Mouse (Mus musculus): ENCODE measurements around the gene Syce1l. TPM values are rescaled to one million over a fixed set of nuclear protein-coding genes. Genes with fewer than 3 reads are reported as not detected.
A peak's percentile ranks its signal among the peaks of the same experiment; 100 is the strongest.

Syce1l gene
- polyA plus RNA-seq, 1 experiment from 2014 or later = 0.23 TPM

GRCm38 (mm10) chr8:113653151-113653550 is 10.1 kb downstream of the Syce1l start:
- Histone ChIP-seq H3K4me2 (no peak overlapping the region), H3K27ac (replicated peaks) (no peak overlapping the region), H3K4me1 (no peaks in the 10 kb centered on the region), H3K9me3 (replicated peaks) (no peaks in the 10 kb centered on the region), H3K4me3 (replicated peaks) (no peak overlapping the region), H3K36me3 (no peaks in the 10 kb centered on the region), H3K27me3 (replicated peaks) (no peaks in the 10 kb centered on the region), H3K9ac (replicated peaks) (no peak overlapping the region)
- WGBS = 62% methylated on average over 4 of the region's 4 CpGs
- no peak for ATAC-seq (ENCODE audit: low FRiP score)

GRCm38 (mm10) chr8:113656154-113656553 is 13.1 kb downstream of the Syce1l start:
- no peak overlapping the region for H3K27ac ChIP-seq (replicated peaks)
- no peaks in the 10 kb centered on the region for H3K4me1 ChIP-seq
- H3K4me3 ChIP-seq (replicated peaks) = no peak overlapping the region
- no peaks in the 10 kb centered on the region for H3K9me3 ChIP-seq (replicated peaks)
- no peak overlapping the region for H3K9ac ChIP-seq (replicated peaks)
- H3K27me3 ChIP-seq (replicated peaks) = no peaks in the 10 kb centered on the region
- H3K36me3 ChIP-seq = no peaks in the 10 kb centered on the region
- no peak for ATAC-seq (ENCODE audit: low FRiP score)
- H3K4me2 ChIP-seq = no peak overlapping the region
- 91% methylated on average over 5 of the region's 5 CpGs for WGBS

- no peak for ATAC-seq (ENCODE audit: low FRiP score)
- no peak overlapping the region for H3K9ac ChIP-seq (replicated peaks)
- H3K4me1 ChIP-seq = no peaks in the 10 kb centered on the region
- no peaks in the 10 kb centered on the region for H3K9me3 ChIP-seq (replicated peaks)
- no peak overlapping the region for H3K4me3 ChIP-seq (replicated peaks)
- H3K27ac ChIP-seq (replicated peaks) = no peak overlapping the region
- H3K4me2 ChIP-seq = no peak overlapping the region
- no peaks in the 10 kb centered on the region for H3K36me3 ChIP-seq
- H3K27me3 ChIP-seq (replicated peaks) = no peaks in the 10 kb centered on the region
- WGBS = 81% methylated on average over 11 of the region's 11 CpGs
These were observed 13.8 kb downstream of the Syce1l start for GRCm38 (mm10) chr8:113656681-113657298.

GRCm38 (mm10) chr8:113660128-113660527 is 17.1 kb downstream of the Syce1l start:
- H3K27ac ChIP-seq (replicated peaks) = no peak overlapping the region
- WGBS = 96% methylated on average over 1 of the region's 1 CpGs
- no peaks in the 10 kb centered on the region for H3K9me3 ChIP-seq (replicated peaks)
- H3K27me3 ChIP-seq (replicated peaks) = no peaks in the 10 kb centered on the region
- no peaks in the 10 kb centered on the region for H3K36me3 ChIP-seq
- H3K4me1 ChIP-seq = no peaks in the 10 kb centered on the region; the same call in 1 of the 2 replicates
- H3K9ac ChIP-seq (replicated peaks) = no peak overlapping the region
- no peak for ATAC-seq (ENCODE audit: low FRiP score)
- no peak overlapping the region for H3K4me2 ChIP-seq
- H3K4me3 ChIP-seq (replicated peaks) = no peak overlapping the region

- Histone ChIP-seq H3K4me2 (no peak overlapping the region), H3K36me3 (no peaks in the 10 kb centered on the region), H3K9me3 (replicated peaks) (no peaks in the 10 kb centered on the region), H3K9ac (replicated peaks) (no peak overlapping the region), H3K4me3 (replicated peaks) (no peak overlapping the region), H3K27ac (replicated peaks) (no peak overlapping the region), H3K27me3 (replicated peaks) (no peaks in the 10 kb centered on the region), H3K4me1 (peaks cover 7% of the 10 kb centered on the region; the same call in 1 of the 2 replicates)
- 9% methylated on average over 2 of the region's 2 CpGs for WGBS
- peak; percentile 87; the same call in 1 of the 2 replicates for ATAC-seq (ENCODE audit: low FRiP score)
These were observed 21.5 kb downstream of the Syce1l start for GRCm38 (mm10) chr8:113664544-113664943.

- Histone ChIP-seq H3K4me3 (replicated peaks) (no peak overlapping the region), H3K27me3 (replicated peaks) (no peaks in the 10 kb centered on the region), H3K9ac (replicated peaks) (no peak overlapping the region), H3K4me1 (peaks cover 7% of the 10 kb centered on the region; the same call in 1 of the 2 replicates), H3K4me2 (no peak overlapping the region), H3K9me3 (replicated peaks) (no peaks in the 10 kb centered on the region), H3K36me3 (no peaks in the 10 kb centered on the region), H3K27ac (replicated peaks) (no peak overlapping the region)
- peak; percentile 55; the same call in 1 of the 2 replicates for ATAC-seq (ENCODE audit: low FRiP score)
- WGBS = 44% methylated on average over 4 of the region's 4 CpGs
These were observed 22.0 kb downstream of the Syce1l start for GRCm38 (mm10) chr8:113665036-113665435.

- H3K9ac ChIP-seq (replicated peaks) = no peak overlapping the region
- ATAC-seq (ENCODE audit: low FRiP score) = no peak
- no peaks in the 10 kb centered on the region for H3K36me3 ChIP-seq
- no peak overlapping the region for H3K4me3 ChIP-seq (replicated peaks)
- H3K4me1 ChIP-seq = peaks cover 7% of the 10 kb centered on the region; the same call in 1 of the 2 replicates
- no peak overlapping the region for H3K4me2 ChIP-seq
- no peaks in the 10 kb centered on the region for H3K9me3 ChIP-seq (replicated peaks)
- H3K27me3 ChIP-seq (replicated peaks) = no peaks in the 10 kb centered on the region
- 73% methylated on average over 8 of the region's 8 CpGs for WGBS
- no peak overlapping the region for H3K27ac ChIP-seq (replicated peaks)
These were observed 22.9 kb downstream of the Syce1l start for GRCm38 (mm10) chr8:113665951-113666350.

- ATAC-seq (ENCODE audit: low FRiP score) = no peak
These were observed 23.9 kb downstream of the Syce1l start for GRCm38 (mm10) chr8:113666714-113667432.

GRCm38 (mm10) chr8:113669924-113670323 is 26.9 kb downstream of the Syce1l start:
- 90% methylated on average over 10 of the region's 10 CpGs for WGBS
- no peak overlapping the region for H3K4me3 ChIP-seq (replicated peaks)
- ATAC-seq (ENCODE audit: low FRiP score) = no peak
- H3K27ac ChIP-seq (replicated peaks) = no peak overlapping the region
- H3K4me2 ChIP-seq = no peak overlapping the region
- H3K36me3 ChIP-seq = no peaks in the 10 kb centered on the region
- no peaks in the 10 kb centered on the region for H3K9me3 ChIP-seq (replicated peaks)
- H3K4me1 ChIP-seq = peaks cover 7% of the 10 kb centered on the region; the same call in 1 of the 2 replicates
- H3K9ac ChIP-seq (replicated peaks) = no peak overlapping the region
- H3K27me3 ChIP-seq (replicated peaks) = no peaks in the 10 kb centered on the region

More at GRCm38 (mm10) chr8:113666714-113667432, 23.9 kb downstream of the Syce1l start:
- Histone ChIP-seq H3K4me3 (replicated peaks) (no peak overlapping the region), H3K4me2 (no peak overlapping the region), H3K36me3 (no peaks in the 10 kb centered on the region), H3K4me1 (peaks cover 7% of the 10 kb centered on the region; the same call in 1 of the 2 replicates), H3K9me3 (replicated peaks) (no peaks in the 10 kb centered on the region), H3K9ac (replicated peaks) (no peak overlapping the region), H3K27me3 (replicated peaks) (no peaks in the 10 kb centered on the region), H3K27ac (replicated peaks) (no peak overlapping the region)
- WGBS = 45% methylated on average over 16 of the region's 16 CpGs

- Histone ChIP-seq H3K4me2 (no peak overlapping the region), H3K4me1 (no peaks in the 10 kb centered on the region), H3K27ac (replicated peaks) (no peak overlapping the region), H3K36me3 (no peaks in the 10 kb centered on the region), H3K9ac (replicated peaks) (no peak overlapping the region), H3K27me3 (replicated peaks) (no peaks in the 10 kb centered on the region), H3K4me3 (replicated peaks) (no peak overlapping the region), H3K9me3 (replicated peaks) (no peaks in the 10 kb centered on the region)
- WGBS = 68% methylated on average over 11 of the region's 11 CpGs
- no peak for ATAC-seq (ENCODE audit: low FRiP score)
These were observed 29.7 kb downstream of the Syce1l start for GRCm38 (mm10) chr8:113672599-113673255.

- Histone ChIP-seq H3K4me3 (replicated peaks) (no peak overlapping the region), H3K36me3 (no peaks in the 10 kb centered on the region), H3K4me1 (no peaks in the 10 kb centered on the region), H3K9ac (replicated peaks) (no peak overlapping the region), H3K4me2 (no peak overlapping the region), H3K9me3 (replicated peaks) (no peaks in the 10 kb centered on the region), H3K27ac (replicated peaks) (no peak overlapping the region), H3K27me3 (replicated peaks) (no peaks in the 10 kb centered on the region)
- ATAC-seq (ENCODE audit: low FRiP score) = no peak
- 41% methylated on average over 3 of the region's 3 CpGs for WGBS
These were observed 30.3 kb downstream of the Syce1l start for GRCm38 (mm10) chr8:113673300-113673699.

- 73% methylated on average over 3 of the region's 3 CpGs for WGBS
- no peaks in the 10 kb centered on the region for H3K27me3 ChIP-seq (replicated peaks)
- H3K36me3 ChIP-seq = no peaks in the 10 kb centered on the region
- no peak overlapping the region for H3K4me3 ChIP-seq (replicated peaks)
- no peaks in the 10 kb centered on the region for H3K9me3 ChIP-seq (replicated peaks)
- H3K4me2 ChIP-seq = no peak overlapping the region
- H3K27ac ChIP-seq (replicated peaks) = no peak overlapping the region
- no peaks in the 10 kb centered on the region for H3K4me1 ChIP-seq
- ATAC-seq (ENCODE audit: low FRiP score) = no peak
- H3K9ac ChIP-seq (replicated peaks) = no peak overlapping the region
These were observed 31.6 kb downstream of the Syce1l start for GRCm38 (mm10) chr8:113674611-113675010.
